Mouse (Mus musculus) midbrain, embryonic 10.5 days (tissue): ENCODE data around the gene Zfp882. TPM values are rescaled to one million over a fixed set of nuclear protein-coding genes. Genes with fewer than 3 reads are reported as not detected.
"Not testable (repeated sequence)": the region's sequence is repeated elsewhere in the genome, so short reads cannot be mapped to it uniquely, and the experiment has no call there.

ENCODE experiments used
- DNase-seq: peaks from one replicate; pipeline ENCODE4 v3.0.0-alpha.2; 2017; ENCODE audit warnings: low spot score
- H3K27ac ChIP-seq: fragments of 300-500 bp; sonication (generic); replicated peaks from 2 replicates; pipeline ENCODE4 v1.5.1; 2016; ENCODE audit warnings: mild to moderate bottlenecking
- H3K27me3 ChIP-seq: fragments of 300-500 bp; sonication (generic); 2 replicates; pipeline ENCODE4 v1.6.1; 2016; ENCODE audit warnings: low read depth, mild to moderate bottlenecking; ENCODE audit not compliant: poor library complexity, severe bottlenecking
- H3K36me3 ChIP-seq: fragments of 300-500 bp; sonication (generic); 2 replicates; pipeline ENCODE4 v1.6.1; 2016; ENCODE audit warnings: mild to moderate bottlenecking, moderate library complexity
- H3K4me1 ChIP-seq: fragments of 300-500 bp; sonication (generic); 2 replicates; pipeline ENCODE4 v1.6.1; 2016
- H3K4me3 ChIP-seq: fragments of 300-500 bp; sonication (generic); 2 replicates; pipeline ENCODE4 v1.5.1; 2016; ENCODE audit warnings: mild to moderate bottlenecking, moderate library complexity
- H3K9me3 ChIP-seq: fragments of 300-500 bp; sonication (generic); replicated peaks from 2 replicates; pipeline ENCODE4 v1.6.1; 2016; ENCODE audit warnings: mild to moderate bottlenecking
- WGBS: fragments of 180-500 bp; shearing (Covaris S2); methylation state at CpG from one replicate; pipeline ENCODE4 v1.1.7; 2016; 5-methylcytosine and 5-hydroxymethylcytosine counted together
- polyA plus RNA-seq: library from polyadenylated mRNA; unstranded; fragments of >200 nt; fragmentation: Nextera tagmentation; extraction: Ambion mirVana; gene quantifications from 2 replicates; pipeline ENCODE4 v1.2.1, GENCODE M21; 2016

The Zfp882 gene
- polyA plus RNA-seq = 8.2 and 10.7 TPM in 2 replicates

GRCm38 (mm10) chr8:71908309-71909261 is at the start of gene Zfp882, which contains the start of gene Zfp617:
TSS of gene Zfp882 (plus strand) at chr8:71908608.
TSS of gene Zfp617 (plus strand) at chr8:71908635.
- Histone ChIP-seq H3K36me3 (peaks cover 11% of the 10 kb centered on the region), H3K9me3 (peaks cover 13% of the 10 kb centered on the region; the same call in 1 of the 2 replicates), H3K27ac (peak within 1 kb of the TSS; percentile 98), H3K4me3 (peak within 1 kb of the TSS; percentile 72), H3K4me1 (peaks cover 6% of the 10 kb centered on the region), H3K27me3 (0 out of 2 replicates have a peak, but pooled peaks cover 5% of the 10 kb centered on the region)
- 7% methylated on average over 47 of the region's 47 CpGs for WGBS
- peak; percentile 89 for DNase-seq

DNA sequence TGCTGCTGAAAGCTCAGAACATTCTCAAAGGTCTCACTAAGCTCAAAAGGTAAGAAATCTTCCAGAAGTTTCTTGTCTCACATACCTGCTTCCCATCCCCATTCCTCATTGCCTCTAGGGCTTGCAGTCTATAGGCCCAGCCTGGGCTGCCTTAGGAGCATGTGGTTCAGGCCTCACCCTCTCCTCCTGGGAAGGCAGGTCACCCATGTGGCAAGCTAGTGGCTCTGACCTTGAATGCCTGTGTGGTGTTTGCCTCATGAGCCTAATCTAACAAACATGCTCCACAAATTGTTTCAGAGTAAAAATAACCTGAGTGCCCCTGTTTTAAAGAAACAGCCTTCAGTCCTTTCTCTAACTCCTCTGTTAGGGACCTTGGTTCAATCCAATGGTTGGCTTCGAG is 46.9 kb upstream of the Zfp882 start:
- H3K27ac ChIP-seq, H3K4me1 ChIP-seq, H3K36me3 ChIP-seq, DNase-seq, H3K9me3 ChIP-seq, H3K4me3 ChIP-seq, H3K27me3 ChIP-seq: not testable (repeated sequence)
- 55% methylated on average over 1 of the region's 1 CpGs for WGBS

DNA sequence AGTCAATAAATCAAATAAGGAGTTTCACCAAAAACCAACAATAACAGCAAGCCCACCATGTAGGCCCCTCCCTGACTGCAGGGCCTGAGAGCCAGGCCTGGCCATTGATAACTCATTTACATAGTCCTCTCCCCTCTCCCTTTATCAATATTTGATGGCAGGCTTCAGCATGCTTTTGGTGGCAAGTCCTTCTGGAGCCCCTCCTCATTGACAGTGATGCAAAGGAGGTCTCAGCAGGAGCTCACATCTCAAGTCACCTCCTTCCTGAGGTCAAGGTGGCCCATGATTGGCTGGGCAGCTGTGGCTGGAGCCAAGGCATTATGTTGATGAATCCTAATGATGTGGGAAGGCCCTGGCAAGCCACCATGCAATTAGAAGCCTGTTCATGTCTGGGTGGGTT is 46.4 kb upstream of the Zfp882 start:
- not testable (repeated sequence) for H3K9me3 ChIP-seq, H3K4me3 ChIP-seq, H3K27me3 ChIP-seq, H3K36me3 ChIP-seq, H3K27ac ChIP-seq, DNase-seq, H3K4me1 ChIP-seq

DNA sequence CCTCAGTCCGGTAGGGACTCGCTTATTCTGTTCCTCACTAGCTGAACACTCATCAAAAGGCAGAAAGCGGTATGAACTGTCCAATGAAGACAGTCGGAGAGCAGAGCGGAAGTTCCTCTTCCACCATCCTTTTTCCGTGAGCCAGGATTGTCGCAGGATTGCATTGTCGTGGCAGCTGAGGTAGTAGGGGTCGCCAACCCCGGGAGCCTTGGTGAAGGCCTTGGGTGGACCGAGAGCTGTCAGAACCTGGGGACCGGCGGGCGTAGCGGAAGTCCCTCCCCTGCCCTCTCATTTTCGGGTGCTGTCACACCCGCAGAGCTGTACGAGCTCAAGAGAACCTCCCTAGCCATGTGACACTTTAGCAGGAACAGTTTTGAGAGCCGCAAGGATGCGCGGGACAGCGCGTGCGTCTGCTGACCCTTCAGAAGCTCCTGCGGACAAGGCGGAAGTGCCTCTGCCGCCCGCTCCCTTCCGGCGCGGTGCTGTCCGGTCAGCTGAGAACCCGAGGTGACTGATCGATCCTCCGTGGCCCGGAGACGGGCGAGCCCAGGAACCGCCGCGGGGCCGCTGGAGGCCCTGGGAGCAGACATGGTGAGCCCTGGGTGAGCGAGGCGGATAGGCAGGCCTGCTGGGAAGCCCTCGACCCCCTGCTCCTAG is 26.7 kb upstream of the Zfp882 start, which contains the start of gene Zfp709:
Gene Zfp709, plus strand, starts transcription at position 402 of the 657 bp plus-strand sequence.
- peaks cover 27% of the 10 kb centered on the region for H3K9me3 ChIP-seq
- peak within 1 kb of the TSS; percentile 91 for H3K27ac ChIP-seq
- H3K27me3 ChIP-seq = peaks cover 5% of the 10 kb centered on the region
- H3K4me1 ChIP-seq = peaks cover 13% of the 10 kb centered on the region
- H3K4me3 ChIP-seq = peak within 1 kb of the TSS; percentile 78
- WGBS = 8% methylated on average over 45 of the region's 45 CpGs
- peak; percentile 74 for DNase-seq
- peaks cover 27% of the 10 kb centered on the region for H3K36me3 ChIP-seq

DNA sequence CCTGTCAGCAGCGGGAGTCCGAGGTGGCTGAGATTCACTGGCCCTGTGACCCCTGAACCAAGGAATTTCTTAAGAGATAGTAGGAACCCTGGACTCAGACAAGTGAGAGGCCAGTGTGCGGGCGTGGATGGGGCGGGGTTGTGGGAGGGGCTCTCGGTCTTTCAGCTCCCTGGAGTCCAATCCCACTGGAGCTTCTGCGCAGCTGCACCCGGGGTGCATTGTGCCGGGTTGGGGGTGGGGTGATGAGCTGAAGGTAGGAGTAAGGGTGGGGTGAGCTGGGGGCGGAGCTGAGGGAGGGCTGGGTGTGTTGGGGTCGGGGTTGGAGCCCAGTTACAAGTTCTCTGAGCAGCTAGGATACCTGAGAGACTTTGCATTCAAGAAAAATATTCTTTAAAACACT is 7.7 kb upstream of the Zfp882 start:
- H3K36me3 ChIP-seq, H3K4me1 ChIP-seq, H3K4me3 ChIP-seq, H3K9me3 ChIP-seq, H3K27me3 ChIP-seq, H3K27ac ChIP-seq, DNase-seq: not testable (repeated sequence)
- 34% methylated on average over 11 of the region's 11 CpGs for WGBS

- 91% methylated on average over 1 of the region's 1 CpGs for WGBS
These were observed 5.3 kb upstream of the Zfp882 start for GRCm38 (mm10) chr8:71903084-71903483.

DNA sequence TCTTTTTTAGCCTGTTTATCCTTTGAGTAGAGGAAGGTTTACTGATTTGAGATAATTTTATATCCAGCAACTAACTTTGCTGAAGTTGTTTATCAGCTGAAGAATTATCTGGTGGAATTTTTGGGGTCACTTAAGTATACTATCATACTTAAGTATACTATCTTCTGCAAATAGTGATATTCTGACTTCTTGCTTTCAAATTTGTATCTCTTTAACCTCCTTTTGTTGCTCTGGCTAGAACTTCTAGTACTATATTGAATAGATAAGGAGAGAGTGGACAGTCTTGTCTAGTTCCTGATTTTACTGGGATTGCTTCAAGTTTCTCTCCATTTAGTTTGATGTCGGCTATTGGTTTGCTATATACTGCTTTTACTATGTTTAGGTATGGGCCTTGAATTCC is 1.6 kb upstream of the Zfp882 start:
- Histone ChIP-seq H3K36me3 (no peaks in the 10 kb centered on the region), H3K4me1 (peaks cover 6% of the 10 kb centered on the region), H3K4me3 (no peak overlapping the region), H3K27ac (no peak overlapping the region), H3K9me3 (peaks cover 11% of the 10 kb centered on the region; the same call in 1 of the 2 replicates), H3K27me3 (0 out of 2 replicates have a peak, but pooled peaks cover 5% of the 10 kb centered on the region)
- WGBS = 92% methylated on average over 1 of the region's 1 CpGs
- no peak for DNase-seq

More at GRCm38 (mm10) chr8:71903084-71903483, 5.3 kb upstream of the Zfp882 start:
- not testable (repeated sequence) for H3K27me3 ChIP-seq, H3K4me1 ChIP-seq, H3K4me3 ChIP-seq, DNase-seq, H3K36me3 ChIP-seq, H3K27ac ChIP-seq
- H3K9me3 ChIP-seq = peaks cover 15% of the 10 kb centered on the region; the same call in 1 of the 2 replicates

DNA sequence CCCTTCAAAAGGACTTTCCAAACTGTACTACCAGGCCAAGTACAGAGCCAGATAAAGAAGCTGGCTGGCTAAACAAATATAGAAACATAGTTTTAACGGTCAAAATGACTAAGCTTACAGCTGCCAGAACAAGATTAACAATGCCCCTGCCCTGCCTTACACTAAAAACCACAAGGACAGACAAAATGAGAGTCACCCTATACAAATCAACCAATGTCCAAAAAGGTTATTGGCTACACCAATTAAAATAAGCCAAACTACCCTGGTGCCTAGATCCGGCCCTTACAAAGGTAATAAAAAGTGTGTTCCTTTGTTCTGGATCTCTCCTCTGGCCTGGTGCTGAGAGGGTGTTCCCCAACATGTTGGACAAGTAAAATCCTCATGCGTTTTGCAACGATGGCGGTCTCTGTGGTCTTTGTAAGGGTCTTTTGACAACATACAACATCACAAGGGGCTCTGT is 580 bp upstream of the Zfp882 start:
- Histone ChIP-seq H3K9me3 (peaks cover 11% of the 10 kb centered on the region; the same call in 1 of the 2 replicates), H3K27ac (peak overlapping the region; percentile 98), H3K27me3 (0 out of 2 replicates have a peak, but pooled peaks cover 5% of the 10 kb centered on the region), H3K4me1 (peaks cover 6% of the 10 kb centered on the region), H3K4me3 (peak overlapping the region; percentile 72), H3K36me3 (peaks cover 3% of the 10 kb centered on the region; the same call in 1 of the 2 replicates)
- no peak for DNase-seq
- 95% methylated on average over 5 of the region's 5 CpGs for WGBS

GRCm38 (mm10) chr8:71912286-71912685 is 3.9 kb downstream of the Zfp882 start:
- peaks cover 6% of the 10 kb centered on the region for H3K4me1 ChIP-seq
- no peaks in the 10 kb centered on the region for H3K27me3 ChIP-seq
- H3K9me3 ChIP-seq = peaks cover 14% of the 10 kb centered on the region; the same call in 1 of the 2 replicates
- no peak overlapping the region for H3K27ac ChIP-seq
- 84% methylated on average over 2 of the region's 2 CpGs for WGBS
- peaks cover 46% of the 10 kb centered on the region for H3K36me3 ChIP-seq
- H3K4me3 ChIP-seq = no peak overlapping the region
- no peak for DNase-seq

DNA sequence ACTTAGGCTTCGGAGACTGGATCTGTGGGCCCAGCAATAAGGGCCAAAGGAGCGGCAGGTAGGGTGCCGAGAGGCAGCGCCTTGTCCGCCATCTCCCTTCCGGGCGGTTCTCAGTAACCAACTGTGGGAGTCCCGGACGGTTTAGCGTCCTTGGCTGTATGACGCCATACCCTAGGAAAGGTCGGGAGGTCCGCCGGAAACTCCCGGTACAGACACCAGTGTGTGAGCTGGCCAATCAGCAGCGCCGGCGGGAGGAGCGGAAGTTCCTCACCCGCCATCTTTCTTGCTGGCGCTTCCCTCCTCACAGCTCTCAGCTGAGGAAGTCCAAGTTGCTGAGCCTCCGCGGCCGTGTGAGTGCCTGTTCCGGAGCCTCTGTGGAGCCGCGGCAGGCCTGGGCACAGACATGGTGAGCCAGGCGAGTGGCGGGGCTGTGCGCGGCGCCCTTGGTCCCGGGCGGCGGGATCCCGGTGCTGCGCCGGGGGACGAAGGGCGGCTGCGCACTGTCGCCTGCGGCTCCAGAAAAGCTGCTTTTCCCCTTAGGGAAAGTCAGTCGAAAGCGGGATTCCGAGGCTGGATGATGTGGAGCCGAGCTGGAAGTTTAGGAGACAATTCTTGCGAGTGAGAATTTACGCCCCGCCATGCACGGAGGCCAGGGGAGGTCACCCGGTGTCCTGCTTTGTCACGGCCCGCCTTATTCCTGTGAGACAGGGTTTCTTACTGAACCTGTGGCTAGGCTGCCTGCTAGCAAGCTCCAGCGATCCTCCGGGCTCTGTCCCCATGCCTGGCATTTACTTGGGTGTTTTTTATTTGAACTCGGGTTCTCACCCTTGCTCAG is 14.4 kb downstream of the Zfp882 start:
- under 1% methylated on average over 57 of the region's 57 CpGs for WGBS
- peak overlapping the region; percentile 95 for H3K27ac ChIP-seq
- peak overlapping the region; percentile 76 for H3K4me3 ChIP-seq
- no peaks in the 10 kb centered on the region for H3K9me3 ChIP-seq
- no peaks in the 10 kb centered on the region for H3K27me3 ChIP-seq
- peak; percentile 95 for DNase-seq
- peaks cover 17% of the 10 kb centered on the region for H3K4me1 ChIP-seq
- peaks cover 31% of the 10 kb centered on the region for H3K36me3 ChIP-seq

DNA sequence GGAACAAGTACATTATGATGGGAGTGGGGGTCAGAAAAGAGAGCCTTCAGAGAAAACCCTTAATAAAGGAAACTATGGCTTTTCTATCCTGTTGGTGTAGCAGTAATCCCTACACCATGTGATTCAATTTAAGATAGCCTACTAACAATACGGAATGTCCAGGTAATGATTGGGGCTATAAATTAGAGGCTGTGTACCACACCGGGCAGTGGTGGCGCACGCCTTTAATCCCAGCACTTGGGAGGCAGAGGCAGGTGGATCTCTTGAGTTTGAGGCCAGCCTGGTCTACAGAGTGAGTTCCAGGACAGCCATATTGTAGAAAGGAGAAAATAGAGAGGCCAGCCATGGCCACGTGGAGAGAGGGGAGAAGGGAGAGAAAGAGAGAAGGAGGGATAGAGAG is 17.4 kb downstream of the Zfp882 start:
- 96% methylated on average over 5 of the region's 5 CpGs for WGBS
- peaks cover 17% of the 10 kb centered on the region for H3K4me1 ChIP-seq
- no peak for DNase-seq
- H3K9me3 ChIP-seq = 0 out of 2 replicates have a peak, but pooled peaks cover 4% of the 10 kb centered on the region
- H3K36me3 ChIP-seq = peaks cover 54% of the 10 kb centered on the region
- H3K27ac ChIP-seq = no peak overlapping the region
- no peaks in the 10 kb centered on the region for H3K27me3 ChIP-seq
- no peak overlapping the region for H3K4me3 ChIP-seq

GRCm38 (mm10) chr8:71926551-71926950 is 18.1 kb downstream of the Zfp882 start:
- H3K36me3 ChIP-seq = peaks cover 62% of the 10 kb centered on the region
- no peaks in the 10 kb centered on the region for H3K27me3 ChIP-seq
- H3K27ac ChIP-seq = no peak overlapping the region
- H3K4me1 ChIP-seq = peaks cover 17% of the 10 kb centered on the region
- H3K4me3 ChIP-seq = no peak overlapping the region
- peaks cover 4% of the 10 kb centered on the region; the same call in 1 of the 2 replicates for H3K9me3 ChIP-seq
- WGBS = 90% methylated on average over 3 of the region's 3 CpGs
- DNase-seq = no peak
